Mouse (Mus musculus) ES-Bruce4 (cell line): ENCODE measurements around the gene Arid5b.

Experiments
- CTCF ChIP-seq: IDR thresholded peaks from one replicate; pipeline ENCODE4 v1.8.1; 2011; ENCODE audit warnings: low read depth, low read length
- EP300 ChIP-seq: IDR thresholded peaks from 2 replicates; pipeline ENCODE4 v1.6.1; 2011; ENCODE audit warnings: low read depth, low read length; ENCODE audit not compliant: insufficient read depth

DNA sequence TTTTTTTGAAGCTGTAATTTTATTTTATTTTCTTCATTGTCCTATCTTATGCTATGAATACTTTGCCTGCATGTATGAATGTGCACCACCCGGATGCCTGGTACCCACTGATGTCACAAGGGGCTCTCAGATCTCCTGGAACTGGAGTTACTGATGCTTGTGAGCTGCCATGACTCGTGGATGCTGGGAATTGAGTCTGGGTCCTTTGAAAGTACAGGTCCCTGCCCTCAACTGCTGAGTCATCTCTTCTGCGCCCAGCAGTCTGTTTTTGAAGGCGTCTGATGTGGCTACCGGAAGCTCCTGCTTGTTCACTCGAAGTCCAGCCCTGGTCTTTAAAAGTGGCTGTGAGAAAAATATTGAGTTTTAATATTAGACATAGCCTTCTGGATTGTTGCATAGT, 46.8 kb upstream of the Arid5b start:
- TF ChIP-seq CTCF = no peak
- TF ChIP-seq EP300 = no peak
